Mouse (Mus musculus): ENCODE measurements around the gene Dnajb14.
"Not testable (repeated sequence)": the region's sequence is repeated elsewhere in the genome, so short reads cannot be mapped to it uniquely, and the experiment has no call there.

Dnajb14 gene

DNA sequence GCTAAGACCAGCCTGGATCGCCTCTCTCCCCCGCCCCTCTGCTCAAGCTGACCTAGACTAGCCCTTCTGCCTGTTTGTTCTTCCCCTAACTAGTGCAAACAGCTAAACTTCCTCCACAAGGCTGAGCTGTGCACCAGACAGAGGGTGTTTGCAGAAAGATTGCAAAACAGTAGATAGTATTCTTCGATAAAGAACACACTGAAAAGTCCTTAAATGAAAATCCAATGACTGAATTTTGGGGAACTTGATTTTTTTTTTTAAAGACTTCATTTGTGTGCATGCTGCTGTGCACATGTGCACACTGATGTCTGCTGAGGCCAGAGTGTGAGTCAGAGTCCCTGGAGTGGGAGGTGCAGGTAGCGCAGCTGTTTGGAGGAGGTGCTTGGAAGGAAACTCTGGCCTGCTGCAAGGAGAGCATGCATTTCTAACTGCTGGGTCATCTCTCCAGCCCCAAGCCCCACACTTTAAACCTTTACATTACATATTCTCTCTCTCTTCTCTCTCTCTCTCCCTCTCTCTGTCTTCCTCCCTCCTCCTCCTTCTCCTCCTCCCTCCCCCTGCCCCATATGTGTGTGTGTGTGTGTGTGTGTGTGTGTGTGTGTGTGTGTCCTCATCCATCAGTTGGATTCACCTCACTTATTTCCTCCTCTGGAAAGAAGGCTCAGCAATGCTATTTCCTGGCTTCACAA, 84.9 kb downstream of the Dnajb14 start:
- DNase-seq (ENCODE audit: low read depth, low spot score) = no peak

DNA sequence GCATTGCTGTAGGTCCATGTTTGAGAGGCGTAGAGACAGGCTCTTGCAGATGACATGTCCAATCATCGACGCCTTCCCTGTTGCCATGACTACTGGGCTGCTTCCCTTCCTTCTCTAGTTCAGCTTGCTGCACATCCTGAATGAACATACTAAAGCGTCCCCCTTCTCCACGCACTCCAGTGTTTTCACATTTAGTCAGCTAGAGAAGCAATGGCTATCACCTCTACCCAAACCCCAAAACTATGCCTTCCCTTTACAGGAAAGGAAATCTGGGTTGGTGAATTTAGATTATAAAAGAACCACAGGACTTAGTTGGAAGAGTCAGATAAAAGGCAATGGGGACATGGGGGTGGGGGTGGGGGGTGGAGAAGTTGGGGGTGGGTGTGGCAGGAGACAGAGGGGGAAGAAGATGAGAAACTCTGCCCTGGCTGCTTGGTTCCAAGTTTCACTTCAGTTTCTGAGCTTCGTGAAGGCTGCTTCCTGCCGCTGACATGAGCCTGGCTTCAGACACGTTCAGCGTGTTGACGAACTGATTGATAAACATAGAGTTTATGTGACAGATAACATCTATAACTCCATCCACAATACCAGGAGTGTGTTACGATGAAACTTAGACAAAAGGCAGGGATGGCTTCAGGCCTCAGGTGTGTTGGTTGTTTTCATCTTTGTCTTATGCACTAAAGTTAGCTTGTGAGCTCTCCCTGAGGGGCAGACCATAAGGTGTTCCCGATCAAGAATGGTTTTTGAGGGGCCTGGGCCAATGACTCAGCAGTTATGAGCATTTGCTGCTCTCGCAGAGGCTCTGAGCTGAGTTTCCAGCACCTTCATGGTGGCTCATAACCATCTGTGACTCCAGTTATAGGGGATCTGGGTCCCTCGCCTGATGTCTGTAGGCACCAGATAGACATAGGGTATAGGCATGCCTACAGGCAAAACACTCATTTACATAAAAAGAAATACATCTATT, 85.7 kb downstream of the Dnajb14 start:
- peak; percentile 78 for DNase-seq (ENCODE audit: low read depth, low spot score)

DNA sequence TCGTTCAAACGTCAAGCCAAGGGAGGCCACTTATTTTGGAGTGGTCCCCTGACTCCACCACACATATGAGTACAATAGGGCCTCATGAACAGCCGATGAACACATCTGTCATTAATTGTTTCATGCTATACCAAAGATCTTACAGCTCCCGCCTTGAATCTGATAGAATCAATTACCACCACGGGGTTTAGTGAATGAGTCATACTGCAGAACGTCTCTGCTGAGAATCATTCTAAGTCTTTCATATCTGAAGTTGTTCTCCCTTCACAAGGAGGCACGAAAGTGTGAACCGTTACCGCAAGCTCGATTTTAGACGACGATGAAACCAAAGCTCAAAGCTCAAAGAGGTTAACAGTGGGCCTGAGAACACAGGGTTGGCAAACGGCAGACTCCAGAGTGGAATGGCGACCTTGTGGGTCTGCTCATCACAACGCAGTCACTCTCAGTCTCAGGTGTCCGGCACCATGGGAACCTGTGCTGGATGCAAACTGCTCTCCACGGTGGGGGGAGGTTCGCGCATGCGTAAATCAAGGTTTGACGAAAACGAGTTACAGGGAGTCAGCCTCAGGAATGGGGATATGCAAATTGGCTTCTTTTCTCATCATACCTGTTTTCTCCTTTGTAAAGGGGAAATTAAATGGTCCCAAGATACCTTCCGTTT, 86.9 kb downstream of the Dnajb14 start:
- DNase-seq (ENCODE audit: low read depth, low spot score) = no peak

DNA sequence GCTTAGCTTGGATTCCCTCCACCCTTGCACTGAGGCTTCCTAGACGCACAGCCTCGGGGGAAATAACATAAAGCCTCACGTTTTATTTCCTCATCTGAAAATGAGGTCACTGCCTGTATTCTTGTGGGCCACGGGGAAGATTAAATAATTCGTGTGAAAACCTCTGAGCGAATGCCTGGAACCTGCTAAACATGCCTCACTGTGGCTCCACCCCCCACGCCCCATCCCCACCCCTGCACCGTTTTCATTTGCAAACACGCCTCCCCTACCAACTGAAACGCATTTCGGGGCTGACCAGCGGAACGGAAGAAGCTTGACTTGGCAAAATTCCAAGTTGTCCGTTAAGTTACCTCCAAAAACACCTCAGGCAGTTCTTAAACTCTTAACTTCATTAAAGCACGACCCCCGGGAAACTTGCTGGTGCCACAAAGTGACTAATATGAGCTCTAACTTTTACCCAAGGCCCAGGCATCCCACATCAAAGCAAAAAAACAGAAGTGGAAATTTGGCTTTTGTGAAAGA, 88.1 kb downstream of the Dnajb14 start:
- DNase-seq (ENCODE audit: low read depth, low spot score) = no peak

DNA sequence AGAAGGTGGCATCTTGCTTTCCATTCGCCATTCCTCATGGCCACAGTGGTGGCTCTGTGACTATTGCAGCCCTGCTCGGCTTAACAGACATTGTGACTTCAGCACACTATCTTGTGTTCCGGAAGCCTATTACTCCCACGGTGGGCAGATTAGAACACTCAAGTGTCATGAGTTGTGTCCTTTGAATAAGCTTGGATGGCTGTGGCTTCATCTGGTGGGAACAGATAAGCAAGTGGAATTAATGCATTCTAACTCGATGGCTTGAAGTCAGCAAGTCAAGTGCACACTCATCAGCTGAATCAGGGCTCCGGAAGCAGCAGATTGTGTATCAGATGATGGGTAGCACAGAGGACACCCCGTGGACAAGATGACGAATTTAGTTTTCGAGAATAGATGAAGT, 90.4 kb downstream of the Dnajb14 start:
- no peak for DNase-seq (ENCODE audit: low read depth, low spot score)

DNA sequence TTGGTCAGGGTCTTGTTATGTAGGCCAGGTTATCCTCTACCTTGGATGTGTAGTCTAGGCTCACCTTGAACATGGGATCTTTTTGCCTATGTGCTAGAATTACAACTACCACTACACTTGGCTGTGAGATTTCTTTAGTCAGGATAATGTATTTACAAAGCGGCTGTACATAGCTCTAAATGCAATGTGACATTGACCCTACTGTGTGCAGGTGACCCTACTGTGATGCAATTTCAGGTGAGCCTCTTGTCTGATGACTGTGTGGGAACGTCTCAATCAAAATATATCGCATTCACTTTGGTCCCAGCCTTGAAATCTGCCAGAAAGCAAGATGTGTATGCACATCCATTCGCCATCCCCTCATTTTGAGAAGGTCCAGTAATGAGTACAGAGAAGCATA, 90.9 kb downstream of the Dnajb14 start:
- no peak for DNase-seq (ENCODE audit: low read depth, low spot score)

DNA sequence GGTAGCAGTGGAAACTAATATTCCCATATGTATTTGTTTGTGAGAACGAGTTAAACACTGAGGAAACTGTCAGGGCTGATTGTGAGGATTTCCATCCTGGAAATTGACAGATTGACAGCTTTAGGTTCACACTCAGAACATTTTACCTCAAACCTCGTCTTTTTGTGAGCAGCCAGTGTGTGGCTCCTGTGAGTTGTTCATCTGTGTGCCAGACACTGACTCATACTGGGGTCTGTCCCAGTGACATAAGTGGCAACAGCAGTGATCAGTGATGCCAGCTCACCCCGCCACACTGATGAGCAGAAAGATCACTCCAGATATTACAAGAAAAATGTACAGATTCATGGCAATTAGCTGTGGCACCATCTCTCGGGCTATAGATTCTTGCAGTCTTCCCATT, 92.0 kb downstream of the Dnajb14 start:
- DNase-seq (ENCODE audit: low read depth, low spot score) = no peak

DNA sequence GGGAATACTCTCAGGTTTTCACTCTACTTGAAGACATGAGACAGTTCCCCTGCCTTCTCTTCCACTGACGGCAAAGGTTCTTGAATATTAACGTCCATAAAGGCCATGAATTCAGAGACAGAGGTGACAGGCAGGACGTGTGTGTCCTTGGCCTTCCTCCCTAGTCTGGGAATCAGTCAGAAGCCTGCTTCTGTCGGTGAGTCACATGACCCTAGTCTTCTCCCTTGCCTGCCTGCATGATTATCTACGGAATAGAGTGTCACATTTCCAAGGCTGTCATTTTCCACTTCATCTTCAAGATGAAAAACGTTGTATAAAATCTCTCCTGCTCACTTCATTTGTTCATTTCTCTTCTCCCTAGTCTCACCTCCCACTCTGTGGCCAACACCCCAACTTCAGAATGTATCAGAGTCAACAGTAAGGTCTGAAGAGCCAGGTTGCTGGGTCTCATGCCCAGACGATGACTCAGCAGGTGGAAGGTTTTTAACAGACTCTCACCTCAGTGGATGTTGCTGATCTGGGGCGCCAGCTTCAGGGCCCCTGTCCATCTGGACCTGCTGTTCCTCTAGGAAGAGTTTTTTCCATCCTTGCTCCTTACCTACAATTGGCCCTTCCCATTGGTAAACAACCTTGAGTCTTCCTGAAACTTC, 94.4 kb downstream of the Dnajb14 start:
- DNase-seq (ENCODE audit: low read depth, low spot score) = no peak

DNA sequence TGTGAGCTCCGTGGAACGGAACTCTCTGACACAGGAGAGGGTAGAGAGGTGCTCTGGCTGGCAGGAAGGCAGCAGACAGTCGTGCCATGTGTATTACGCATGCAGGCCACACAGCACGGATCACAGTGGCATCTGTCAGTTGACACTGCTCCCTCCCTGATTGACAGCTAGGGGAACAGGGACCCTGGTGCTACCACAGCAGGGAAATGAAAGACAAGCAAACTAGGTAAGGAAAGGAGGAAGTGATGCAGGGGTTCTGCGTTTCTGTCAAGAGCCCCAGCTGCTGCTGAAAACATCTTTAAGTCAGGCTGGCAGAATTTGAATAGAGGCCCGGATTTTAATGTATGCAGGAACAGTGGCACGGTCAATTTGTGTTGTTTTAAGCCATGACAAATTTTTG, 96.0 kb downstream of the Dnajb14 start:
- DNase-seq (ENCODE audit: low read depth, low spot score) = no peak

DNA sequence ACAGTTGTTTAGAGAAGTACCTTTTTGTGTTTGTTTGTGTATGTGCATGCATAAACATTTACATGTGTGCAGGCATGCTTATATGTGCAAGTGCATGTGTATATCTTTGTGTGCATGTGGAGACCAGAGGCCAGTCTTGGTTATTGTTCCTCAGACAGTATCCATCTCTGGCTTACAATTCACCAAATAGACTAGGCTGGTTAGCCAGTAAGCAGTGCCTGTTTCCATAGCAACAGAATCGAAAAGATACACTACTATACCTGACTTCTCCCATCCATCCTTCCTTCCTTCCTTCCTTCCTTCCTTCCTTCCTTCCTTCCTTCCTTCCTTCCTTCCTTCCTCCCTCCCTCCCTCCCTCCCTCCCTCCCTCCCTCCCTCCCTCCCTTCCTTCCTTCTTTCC, 96.5 kb downstream of the Dnajb14 start:
- not testable (repeated sequence) for DNase-seq (ENCODE audit: low read depth, low spot score)

All from brain, embryonic 18.5 days (tissue).